In the genomic region with DNA sequence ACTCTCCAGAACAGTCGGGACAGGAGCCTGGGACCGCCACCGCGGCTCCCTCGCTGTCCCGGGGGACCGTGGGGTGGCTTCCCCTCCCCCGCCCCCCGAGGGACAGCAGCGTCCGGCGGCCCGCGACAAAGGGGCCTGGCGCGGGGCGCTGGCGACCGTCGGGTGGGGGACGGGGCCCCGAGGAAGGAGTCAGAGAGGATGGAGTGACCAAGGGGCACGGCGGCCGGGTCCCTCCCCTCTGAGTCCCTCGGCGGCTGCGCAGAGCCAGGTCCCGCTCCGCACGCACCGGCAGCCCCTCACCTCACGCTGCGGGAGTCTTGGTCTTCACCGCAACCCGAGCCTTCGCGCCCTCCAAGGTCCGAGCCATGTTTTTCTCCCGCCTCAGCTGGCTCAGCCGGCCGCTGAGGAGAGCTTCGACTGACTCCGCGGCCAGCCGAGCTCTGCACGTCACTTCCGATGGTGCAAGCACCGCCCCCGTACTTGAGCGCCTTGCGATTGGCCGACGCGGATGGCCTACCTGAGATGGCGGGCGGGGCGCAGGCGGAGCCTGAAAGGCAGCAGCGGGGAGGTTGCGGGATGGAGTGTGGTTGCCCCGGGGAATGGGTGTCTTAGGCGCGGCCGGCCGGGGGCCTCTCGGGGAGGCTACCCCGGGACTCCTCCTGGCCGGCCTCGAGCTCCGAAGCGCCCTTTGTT, we compare ENCODE assay signal across 8 mouse cellular contexts. TPM values are rescaled to one million over a fixed set of nuclear protein-coding genes. Genes with fewer than 3 reads are reported as not detected.
DNase-seq lines count a peak whose midpoint lies in the region; ATAC-seq and TF ChIP-seq lines count a peak whose summit lies in the region.

A gene (minus strand): TSS at position 446 of the 693 bp plus-strand sequence.

- WGBS in hindbrain, postnatal 0 days, result 0% methylated on average over 60 of the region's 72 CpGs

- DNase-seq in WW6 (ENCODE audit: low read depth, low spot score), result peak; percentile 87
- peak; percentile 81 to 90 for DNase-seq in cerebellum, postnatal 4 days (ENCODE audit: low spot score in 2 of 2)
- DNase-seq in gastrocnemius, adult 18-20 months (ENCODE audit: low spot score), result peak; percentile 94
- DNase-seq in hindbrain, postnatal 0 days (ENCODE audit: low spot score), result peak; percentile 98
- peak; percentile 95 for DNase-seq in left cerebral cortex, adult 2 months (ENCODE audit: extremely low spot score in 1 of 2, low spot score in 2 of 2)
- DNase-seq in right cerebral cortex, adult 2 months (ENCODE audit: low spot score in 2 of 2), result peak; percentile 96 to 97
- DNase-seq in urinary bladder, postnatal 14 days (ENCODE audit: low spot score), result peak; percentile 97

- no peaks in the 10 kb centered on the region for H3K27me3 ChIP-seq in hindbrain, postnatal 0 days (ENCODE audit: insufficient read depth, low read length)

- intact Hi-C loops in left cerebral cortex, adult 2 months (cut with DNase I), result loop anchor here (2.0 to 5.0 kb wide), 2 partner anchors 62 to 106 kb away; a partner anchor contains a TSS

- H3K36me3 ChIP-seq in hindbrain, postnatal 0 days (ENCODE audit: insufficient read depth, low read length), result no peaks in the 10 kb centered on the region

- H3K9ac ChIP-seq in hindbrain, postnatal 0 days (replicated peaks; ENCODE audit: low read length), result peak within 1 kb of the TSS; percentile 57

- peak within 1 kb of the TSS; percentile 79 for H3K4me2 ChIP-seq in hindbrain, postnatal 0 days (ENCODE audit: low read depth, low read length)

- peak within 1 kb of the TSS; percentile 83 for H3K27ac ChIP-seq in hindbrain, postnatal 0 days
- H3K27ac ChIP-seq in left cerebral cortex, adult 2 months, result peak within 1 kb of the TSS; percentile 95

- TF ChIP-seq CTCF in hindbrain, postnatal 0 days (IDR thresholded peaks at IDR 0.05; ENCODE audit: low read depth), result no peak
- TF ChIP-seq CTCF in left cerebral cortex, adult 2 months (IDR thresholded peaks at IDR 0.05), result no peak

- peak; percentile 99 for ATAC-seq in hindbrain, postnatal 0 days
- peak; percentile 87 for ATAC-seq in megakaryocyte, adult 5-6 weeks (ENCODE audit: poor library complexity, severe bottlenecking)

- H3K9me3 ChIP-seq in hindbrain, postnatal 0 days (ENCODE audit: low read length), result no peaks in the 10 kb centered on the region

- no peaks in the 10 kb centered on the region; the same call in 1 of the 2 replicates for H3K4me1 ChIP-seq in hindbrain, postnatal 0 days (ENCODE audit: insufficient read depth, low read length)

- peak within 1 kb of the TSS; percentile 55 for H3K4me3 ChIP-seq in hindbrain, postnatal 0 days (ENCODE audit: low read length)
- peak within 1 kb of the TSS; percentile 90 for H3K4me3 ChIP-seq in left cerebral cortex, adult 2 months

RNA-seq across cellular contexts. Expression of the gene that starts here (rescaled TPM):
- total RNA-seq in gastrocnemius, adult 18-20 months (2021), result 1 to 10 TPM; 7.4 to 8.4 TPM
- 19.7 and 24.3 TPM in 2 replicates for total RNA-seq in hindbrain, postnatal 0 days (2014; rRNA removed)
- polyA plus RNA-seq in hindbrain, postnatal 0 days (2015; fragmentation: Nextera tagmentation; extraction: Ambion mirVana), result 9.5 and 11.8 TPM in 2 replicates
- 10 to 100 TPM; 27.1 to 30.3 TPM for total RNA-seq in left cerebral cortex, adult 2 months (2021)
- 48.0 and 63.8 TPM in 2 replicates for total RNA-seq in megakaryocyte, adult 5-6 weeks (2015)
- total RNA-seq in megakaryocyte, adult 5-6 weeks (2017), result 37.7 and 39.9 TPM in 2 replicates

Comparison
In these comparisons a context has a peak if more than half of its experiments do, and no peak if none do; other contexts are left out.
1. Peak in every context shown above with its lines: DNase-seq, ATAC-seq, H3K4me3 ChIP-seq and H3K27ac ChIP-seq.